Mouse (Mus musculus) embryonic facial prominence, embryonic 11.5 days (tissue): ENCODE data around the gene Gpc5. TPM values are rescaled to one million over a fixed set of nuclear protein-coding genes. Genes with fewer than 3 reads are reported as not detected.
A peak's percentile ranks its signal among the peaks of the same experiment; 100 is the strongest.

Source experiments
- ATAC-seq: fragments of 200-750 bp; cut with Nextera tagmentation; replicated peaks from 2 replicates; pipeline ENCODE4 v1.8.0; 2017; ENCODE audit warnings: low read depth; ENCODE audit not compliant: insufficient number of reproducible peaks, low FRiP score, low TSS enrichment
- DNase-seq: peaks from one replicate; pipeline ENCODE4 v3.0.0-alpha.2; 2015; ENCODE audit warnings: low spot score
- H3K27ac ChIP-seq: fragments of 300-500 bp; sonication (generic); replicated peaks from 2 replicates; pipeline ENCODE4 v1.5.1; 2014; ENCODE audit warnings: mild to moderate bottlenecking, low read depth, low read length, control low read depth
- H3K27me3 ChIP-seq: fragments of 300-500 bp; sonication (generic); 2 replicates; pipeline ENCODE4 v1.6.1; 2014; ENCODE audit warnings: mild to moderate bottlenecking, low read length, moderate library complexity, mixed read lengths; ENCODE audit not compliant: control insufficient read depth, insufficient read depth
- H3K36me3 ChIP-seq: fragments of 300-500 bp; sonication (generic); replicated peaks from 2 replicates; pipeline ENCODE4 v1.6.1; 2014; ENCODE audit warnings: low read depth, mild to moderate bottlenecking, low read length, moderate library complexity, mixed read lengths; ENCODE audit not compliant: control insufficient read depth, insufficient read depth
- H3K4me1 ChIP-seq: fragments of 300-500 bp; sonication (generic); 2 replicates; pipeline ENCODE4 v1.6.1; 2014; ENCODE audit warnings: low read length, mixed read lengths; ENCODE audit not compliant: control insufficient read depth, insufficient read depth
- H3K4me2 ChIP-seq: fragments of 300-500 bp; sonication (generic); 2 replicates; pipeline ENCODE4 v1.6.1; 2014; ENCODE audit warnings: low read depth, mild to moderate bottlenecking, control low read depth, low read length, moderate library complexity
- H3K4me3 ChIP-seq: fragments of 300-500 bp; sonication (generic); 2 replicates; pipeline ENCODE4 v1.5.1; 2014; ENCODE audit warnings: low read depth, low read length, control low read depth
- H3K9ac ChIP-seq: fragments of 300-500 bp; sonication (generic); replicated peaks from 2 replicates; pipeline ENCODE4 v1.6.1; 2014; ENCODE audit warnings: mild to moderate bottlenecking, control low read depth, low read length
- H3K9me3 ChIP-seq: fragments of 300-500 bp; sonication (generic); replicated peaks from 2 replicates; pipeline ENCODE4 v1.6.1; 2016; ENCODE audit warnings: mild to moderate bottlenecking, low read length, inconsistent platforms, mixed read lengths; ENCODE audit not compliant: control insufficient read depth
- WGBS: fragments of 180-500 bp; shearing (Covaris S2); extraction: QIAGEN DNeasy Blood & Tissue Kit; methylation state at CpG from one replicate; pipeline ENCODE4 v1.1.7; 2014; 5-methylcytosine and 5-hydroxymethylcytosine counted together
- polyA plus RNA-seq: library from polyadenylated mRNA; unstranded; fragments of >200 nt; fragmentation: Nextera tagmentation; extraction: Ambion mirVana; gene quantifications from 2 replicates; pipeline ENCODE4 v1.2.1, GENCODE M21; 2014

The Gpc5 gene
- polyA plus RNA-seq, 1 experiment from 2014 or later: 1.0 TPM

DNA sequence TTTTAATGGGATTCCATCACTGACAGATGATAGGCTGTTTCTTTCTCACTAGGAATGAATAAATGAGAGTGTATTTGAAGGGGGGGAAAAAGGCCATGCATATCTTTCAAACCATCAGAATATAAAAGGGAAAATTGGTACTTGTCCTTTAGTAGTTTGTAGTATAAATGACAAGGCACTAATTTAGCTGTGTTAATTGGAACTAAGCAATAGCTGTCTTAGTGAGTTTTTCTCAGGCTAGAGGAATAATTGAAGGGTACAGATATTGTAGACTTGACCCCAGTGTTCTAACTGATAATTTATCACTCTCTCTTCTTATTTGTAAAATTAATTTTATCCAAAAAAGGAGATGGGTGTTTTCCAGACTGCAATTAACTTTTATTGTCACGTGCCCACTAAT, 654.0 kb downstream of the Gpc5 start:
- H3K36me3 ChIP-seq: no peaks in the 10 kb centered on the region
- H3K4me1 ChIP-seq: no peaks in the 10 kb centered on the region
- H3K4me3 ChIP-seq: no peak overlapping the region
- H3K9me3 ChIP-seq: no peaks in the 10 kb centered on the region
- H3K27me3 ChIP-seq: no peaks in the 10 kb centered on the region
- H3K9ac ChIP-seq: no peak overlapping the region
- ATAC-seq: no peak
- H3K4me2 ChIP-seq: no peak overlapping the region
- no peak overlapping the region for H3K27ac ChIP-seq
- DNase-seq: no peak
- 83% methylated on average over 1 of the region's 1 CpGs for WGBS

DNA sequence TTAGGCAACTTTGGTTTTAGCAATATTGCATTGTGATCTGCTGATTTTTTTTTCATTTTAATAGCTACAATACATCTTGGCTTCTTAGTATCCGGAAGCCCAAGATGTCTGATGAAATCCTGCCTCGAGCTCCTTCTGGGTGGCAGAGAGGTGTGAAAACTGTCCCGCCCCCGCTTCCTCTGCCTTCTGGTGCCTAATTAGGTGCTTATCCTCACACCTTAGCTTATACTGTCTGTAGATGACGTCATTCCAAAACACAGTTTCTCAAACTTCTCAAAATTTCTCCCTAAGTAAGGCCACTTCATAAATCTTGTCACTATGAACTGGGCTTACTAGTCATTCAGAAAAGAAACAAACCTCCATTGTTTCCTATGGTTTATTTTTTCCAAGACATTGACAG, 668.2 kb downstream of the Gpc5 start:
- 80% methylated on average over 5 of the region's 5 CpGs for WGBS
- ATAC-seq (no peak), DNase-seq (no peak)
- no peaks in the 10 kb centered on the region for H3K27me3 ChIP-seq
- no peak overlapping the region for H3K4me3 ChIP-seq
- no peak overlapping the region for H3K9ac ChIP-seq
- no peak overlapping the region for H3K4me2 ChIP-seq
- H3K4me1 ChIP-seq: no peaks in the 10 kb centered on the region
- no peak overlapping the region for H3K27ac ChIP-seq
- H3K36me3 ChIP-seq: no peaks in the 10 kb centered on the region
- no peaks in the 10 kb centered on the region for H3K9me3 ChIP-seq

DNA sequence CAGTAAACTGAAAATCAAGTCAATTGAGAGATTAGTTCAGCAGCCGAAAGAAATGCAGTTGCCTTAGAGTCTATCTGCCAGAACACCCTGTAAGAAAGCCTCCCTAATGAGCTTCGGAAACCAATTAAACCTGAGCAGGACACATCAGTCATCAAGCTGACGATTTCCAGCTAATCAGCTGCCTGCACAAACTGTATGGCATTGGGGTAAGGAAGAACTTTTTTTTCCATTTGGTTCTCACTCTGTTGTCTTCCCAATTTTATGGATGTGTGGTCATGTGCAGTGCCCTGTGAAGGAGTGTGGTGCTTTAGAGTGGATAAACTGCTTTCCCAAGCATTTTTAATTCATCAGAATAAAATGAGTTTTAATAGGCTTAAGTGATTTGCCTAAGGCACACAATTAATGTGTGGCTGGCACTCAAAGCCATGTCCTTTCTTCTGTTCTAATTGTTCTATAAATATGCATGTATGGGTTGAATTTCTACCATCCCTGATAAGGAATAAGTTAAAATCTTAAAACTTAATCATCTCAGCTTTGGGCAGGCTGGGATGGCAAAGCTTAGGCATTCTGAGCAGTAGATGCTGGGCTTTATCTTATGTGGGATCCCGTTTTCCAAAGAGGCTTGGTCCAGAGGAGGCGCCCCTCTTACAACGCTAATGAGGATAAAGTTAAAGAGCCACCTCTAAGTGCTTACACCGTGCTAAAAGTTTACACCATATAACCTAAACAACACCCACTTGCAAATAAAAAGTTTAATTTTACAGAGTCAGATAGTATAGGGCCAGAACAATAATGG, 687.6 kb downstream of the Gpc5 start:
- Histone ChIP-seq H3K27me3 (no peaks in the 10 kb centered on the region), H3K27ac (no peak overlapping the region), H3K4me2 (no peak overlapping the region), H3K9me3 (no peaks in the 10 kb centered on the region), H3K36me3 (no peaks in the 10 kb centered on the region), H3K9ac (no peak overlapping the region), H3K4me3 (no peak overlapping the region), H3K4me1 (no peaks in the 10 kb centered on the region)
- WGBS: 67% methylated on average over 7 of the region's 7 CpGs
- DNase-seq (no peak), ATAC-seq (no peak; the same call in 1 of the 2 replicates)

DNA sequence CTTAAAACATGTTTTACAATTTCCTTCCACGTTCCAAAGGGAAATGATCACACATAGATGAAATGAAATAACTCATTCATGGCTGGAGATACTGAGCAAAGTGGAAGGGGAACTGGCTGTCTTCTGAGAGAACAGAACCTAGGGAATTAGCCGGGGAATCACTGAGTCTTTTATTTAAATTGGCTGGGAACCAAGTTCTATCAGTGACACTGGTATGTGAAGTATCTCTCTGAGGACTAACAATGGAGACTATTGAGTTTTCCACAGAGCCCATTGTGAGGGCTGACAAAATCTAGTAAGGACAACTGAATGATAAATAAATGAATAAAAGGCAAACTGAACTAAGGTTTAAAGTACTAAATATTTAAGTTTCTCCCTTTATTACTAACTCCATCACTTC, 712.7 kb downstream of the Gpc5 start:
- Histone ChIP-seq H3K4me1 (no peaks in the 10 kb centered on the region), H3K4me2 (no peak overlapping the region), H3K9me3 (no peaks in the 10 kb centered on the region), H3K36me3 (no peaks in the 10 kb centered on the region), H3K4me3 (no peak overlapping the region), H3K27ac (no peak overlapping the region), H3K9ac (no peak overlapping the region), H3K27me3 (no peaks in the 10 kb centered on the region)
- DNase-seq (no peak), ATAC-seq (no peak)
- 24% methylated on average over 2 of the region's 2 CpGs for WGBS

GRCm38 (mm10) chr14:115819021-115819420, 727.0 kb downstream of the Gpc5 start:
- ATAC-seq: 0 out of 2 replicates have a peak, but pooled peaks have one; percentile 48
- Histone ChIP-seq H3K36me3 (no peaks in the 10 kb centered on the region), H3K4me2 (no peak overlapping the region), H3K27ac (no peak overlapping the region), H3K9ac (no peak overlapping the region), H3K9me3 (no peaks in the 10 kb centered on the region), H3K27me3 (no peaks in the 10 kb centered on the region), H3K4me3 (no peak overlapping the region), H3K4me1 (no peaks in the 10 kb centered on the region)
- 18% methylated on average over 1 of the region's 1 CpGs for WGBS
- peak; percentile 74 for DNase-seq

DNA sequence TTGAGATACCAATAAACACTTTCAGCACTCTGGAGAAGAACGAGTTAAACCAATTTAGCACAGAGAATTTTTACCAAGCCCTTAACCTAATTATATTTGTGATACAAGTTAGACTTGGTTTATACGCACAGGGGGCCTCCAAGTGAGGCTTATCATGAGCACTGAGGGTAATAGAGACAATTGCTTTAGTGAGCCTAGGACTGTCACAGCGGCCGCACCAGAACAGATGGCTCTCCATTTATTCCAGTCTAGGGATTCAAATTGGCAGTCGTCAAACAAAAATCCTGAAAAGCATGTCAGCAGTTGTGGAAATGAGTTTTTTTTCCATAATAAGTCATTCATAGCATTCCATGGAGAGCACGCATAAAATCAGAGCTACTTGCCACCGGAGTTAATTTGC, 729.6 kb downstream of the Gpc5 start:
- Histone ChIP-seq H3K9ac (no peak overlapping the region), H3K36me3 (no peaks in the 10 kb centered on the region), H3K27me3 (no peaks in the 10 kb centered on the region), H3K4me3 (no peak overlapping the region), H3K27ac (no peak overlapping the region), H3K9me3 (no peaks in the 10 kb centered on the region), H3K4me2 (no peak overlapping the region), H3K4me1 (no peaks in the 10 kb centered on the region)
- ATAC-seq (no peak), DNase-seq (no peak)
- 83% methylated on average over 7 of the region's 7 CpGs for WGBS

DNA sequence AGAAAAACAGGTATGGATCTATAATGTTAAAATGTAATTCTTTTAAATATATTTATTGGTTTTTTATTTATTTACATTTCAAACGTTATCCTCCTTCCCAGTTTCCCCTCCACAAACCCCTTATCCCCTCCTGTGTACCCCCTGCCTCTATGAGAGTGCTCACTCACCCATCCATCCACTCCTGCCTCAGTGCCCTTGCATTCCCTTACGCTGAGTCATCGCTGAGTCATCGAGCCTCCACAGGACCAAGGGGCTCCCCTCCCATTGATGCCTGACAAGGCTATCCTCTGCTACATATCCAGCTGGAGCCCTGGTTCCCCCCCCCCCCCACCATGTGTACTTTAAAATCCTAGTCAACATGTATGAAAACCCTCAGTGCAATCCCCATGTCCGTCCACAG, 738.5 kb downstream of the Gpc5 start:
- Histone ChIP-seq H3K27me3 (no peaks in the 10 kb centered on the region), H3K9me3 (no peaks in the 10 kb centered on the region), H3K4me3 (no peak overlapping the region), H3K36me3 (no peaks in the 10 kb centered on the region), H3K9ac (no peak overlapping the region), H3K27ac (no peak overlapping the region), H3K4me1 (no peaks in the 10 kb centered on the region), H3K4me2 (no peak overlapping the region)
- DNase-seq (no peak), ATAC-seq (0 out of 2 replicates have a peak, but pooled peaks have one; percentile 58)
- WGBS: 72% methylated on average over 5 of the region's 5 CpGs

GRCm38 (mm10) chr14:115831219-115831755, 739.3 kb downstream of the Gpc5 start:
- Histone ChIP-seq H3K9me3 (no peaks in the 10 kb centered on the region), H3K4me2 (no peak overlapping the region), H3K4me1 (no peaks in the 10 kb centered on the region), H3K36me3 (no peaks in the 10 kb centered on the region), H3K4me3 (no peak overlapping the region), H3K9ac (no peak overlapping the region), H3K27ac (no peak overlapping the region), H3K27me3 (no peaks in the 10 kb centered on the region)
- DNase-seq: peak; percentile 87
- WGBS: under 1% methylated on average over 7 of the region's 7 CpGs
- ATAC-seq: no peak; the same call in 1 of the 2 replicates
